21 mouse cellular contexts compared by ENCODE assay signal in genomic region chr7:139406581-139406980, GRCm38 (mm10).
"Had no signal": no experiment of that assay in that cellular context is flagged by ENCODE, and none has a peak within 500 bp of the region (broad histone marks: within the 10 kb centered on the region; RNA-seq: fewer than 3 reads in every experiment).

No protein-coding gene starts in this region.

- DNase-seq: kidney, adult 2 months; kidney, postnatal 25 days; layer of hippocampus, adult 9-11 months; liver; lung, adult 18-20 months; lung, postnatal 14 days; midbrain, embryonic 14.5 days; right cerebral cortex, adult 18-20 months; right cerebral cortex, postnatal 14 days; right cerebral cortex, postnatal 4 days; thymus, postnatal 25 days had no signal

- H3K9me3 ChIP-seq: limb, embryonic 10.5 days; limb, embryonic 13.5 days; liver, embryonic 12.5 days; liver, embryonic 15.5 days; lung, embryonic 15.5 days; stomach, embryonic 15.5 days had no signal

- H3K4me3 ChIP-seq: layer of hippocampus, adult 2 months; limb, embryonic 10.5 days; limb, embryonic 13.5 days; liver, embryonic 12.5 days; liver, embryonic 15.5 days; lung, embryonic 15.5 days; stomach, embryonic 15.5 days had no signal

- H3K36me3 ChIP-seq: limb, embryonic 10.5 days; liver, embryonic 15.5 days; lung, embryonic 15.5 days had no signal

- H3K27me3 ChIP-seq: limb, embryonic 13.5 days; liver, embryonic 12.5 days; liver, embryonic 15.5 days; lung, embryonic 15.5 days; stomach, embryonic 15.5 days had no signal

- H3K9ac ChIP-seq: limb, embryonic 13.5 days; liver, embryonic 12.5 days; liver, embryonic 15.5 days; lung, embryonic 15.5 days; stomach, embryonic 15.5 days had no signal

- H3K27ac ChIP-seq: kidney, postnatal 0 days; layer of hippocampus, adult 2 months; limb, embryonic 10.5 days; limb, embryonic 13.5 days; liver, embryonic 12.5 days; liver, embryonic 15.5 days; lung, embryonic 15.5 days; macrophage; stomach, embryonic 15.5 days had no signal

- H3K4me1 ChIP-seq: limb, embryonic 10.5 days; liver, embryonic 12.5 days had no signal

- H3K4me2 ChIP-seq: limb, embryonic 13.5 days; liver, embryonic 12.5 days; liver, embryonic 15.5 days; lung, embryonic 15.5 days; midbrain, embryonic 11.5 days; stomach, embryonic 15.5 days had no signal

- ATAC-seq: liver, embryonic 12.5 days had no signal
